Mouse (Mus musculus) thymus, postnatal 25 days (tissue): ENCODE results near the gene Gm3532.
"Not testable (repeated sequence)": the region's sequence is repeated elsewhere in the genome, so short reads cannot be mapped to it uniquely, and the experiment has no call there.

ENCODE experiments used
- DNase-seq: peaks from one replicate; pipeline ENCODE4 v3.0.0; 2022

Gene Gm3532

GRCm38 (mm10) chr14:5538196-5538595, at the start of gene Gm3532:
Gm3532 (plus strand) TSS chr14:5538496.
- not testable (repeated sequence) for DNase-seq

GRCm38 (mm10) chr14:5501374-5501773, 36.9 kb upstream of the Gm3532 start, which contains the start of gene Gm3488:
Gm3488 (plus strand) TSS chr14:5501674.
- not testable (repeated sequence) for DNase-seq
